In genomic region chr13:24965130-24965845, GRCm38 (mm10) we compare ENCODE assay signal across 7 mouse cellular contexts. TPM values are rescaled to one million over a fixed set of nuclear protein-coding genes. Genes with fewer than 3 reads are reported as not detected.
A peak's percentile ranks its signal among the peaks of the same experiment; 100 is the strongest.
DNase-seq lines count a peak whose midpoint lies in the region; ATAC-seq and TF ChIP-seq lines count a peak whose summit lies in the region.

No protein-coding gene starts in this region.

- no peaks in the 10 kb centered on the region for H3K27me3 ChIP-seq in thymus, adult 2 months (ENCODE audit: control insufficient read depth, insufficient read depth, low read length)
- no peaks in the 10 kb centered on the region for H3K27me3 ChIP-seq in embryonic facial prominence, embryonic 11.5 days (ENCODE audit: control insufficient read depth, insufficient read depth, low read length)
- H3K27me3 ChIP-seq in intestine, embryonic 14.5 days (replicated peaks; ENCODE audit: control insufficient read depth, insufficient read depth, low read length): no peaks in the 10 kb centered on the region
- H3K27me3 ChIP-seq in midbrain, embryonic 16.5 days (ENCODE audit: control insufficient read depth, insufficient read depth, low read depth, low read length): no peaks in the 10 kb centered on the region

- H3K4me1 ChIP-seq in thymus, adult 2 months (replicated peaks; ENCODE audit: control insufficient read depth, insufficient read depth, low read length): peaks cover 6% of the 10 kb centered on the region
- no peaks in the 10 kb centered on the region for H3K4me1 ChIP-seq in embryonic facial prominence, embryonic 11.5 days (ENCODE audit: control insufficient read depth, insufficient read depth, low read length)
- H3K4me1 ChIP-seq in intestine, embryonic 14.5 days (replicated peaks; ENCODE audit: control insufficient read depth, insufficient read depth, low read length): 0 out of 2 replicates have a peak, but pooled peaks cover 4% of the 10 kb centered on the region
- H3K4me1 ChIP-seq in midbrain, embryonic 16.5 days (ENCODE audit: control insufficient read depth, insufficient read depth, low read length): peaks cover 4% of the 10 kb centered on the region; the same call in 1 of the 2 replicates

- no peak overlapping the region for H3K27ac ChIP-seq in thymus, adult 2 months (ENCODE audit: control insufficient read depth, insufficient read depth, low read length)
- H3K27ac ChIP-seq in embryonic facial prominence, embryonic 11.5 days (replicated peaks; ENCODE audit: low read depth, low read length): no peak overlapping the region
- no peak overlapping the region for H3K27ac ChIP-seq in intestine, embryonic 14.5 days (ENCODE audit: low read depth)
- peak overlapping the region; percentile 53; the same call in 1 of the 2 replicates for H3K27ac ChIP-seq in midbrain, embryonic 16.5 days (ENCODE audit: low read length)

- H3K4me3 ChIP-seq in thymus, adult 2 months (ENCODE audit: control insufficient read depth, insufficient read depth, low read length): peak overlapping the region; percentile 45
- H3K4me3 ChIP-seq in embryonic facial prominence, embryonic 11.5 days (ENCODE audit: low read depth, low read length): no peak overlapping the region; the same call in 1 of the 2 replicates
- H3K4me3 ChIP-seq in intestine, embryonic 14.5 days (ENCODE audit: low read depth, low read length): peak overlapping the region; percentile 30
- peak overlapping the region; percentile 33 for H3K4me3 ChIP-seq in midbrain, embryonic 16.5 days (ENCODE audit: low read depth, low read length)

- TF ChIP-seq CTCF in thymus, adult 2 months (IDR thresholded peaks at IDR 0.05; ENCODE audit: borderline replicate concordance, control insufficient read depth, extremely low read depth, insufficient read depth, low read length, poor library complexity): no peak

- peak; percentile 12 for DNase-seq in thymus, adult 2 months
- DNase-seq in thymus, postnatal 10 days (ENCODE audit: low spot score in 2 of 2): no peak
- DNase-seq in embryonic facial prominence, embryonic 11.5 days (ENCODE audit: low spot score): peak; percentile 41
- no peak for DNase-seq in intestine, embryonic 14.5 days (ENCODE audit: low spot score)
- no peak for DNase-seq in layer of hippocampus, adult 18-20 months (ENCODE audit: low spot score in 2 of 2)
- no peak for DNase-seq in layer of hippocampus, postnatal 14 days (ENCODE audit: low spot score in 2 of 2)

- peak overlapping the region; percentile 39 for H3K4me2 ChIP-seq in embryonic facial prominence, embryonic 11.5 days (ENCODE audit: low read depth, low read length)
- peak overlapping the region; percentile 48 for H3K4me2 ChIP-seq in intestine, embryonic 14.5 days (ENCODE audit: low read length)
- H3K4me2 ChIP-seq in midbrain, embryonic 16.5 days (ENCODE audit: low read length): peak overlapping the region; percentile 52

- ATAC-seq in embryonic facial prominence, embryonic 11.5 days (replicated peaks; ENCODE audit: insufficient number of reproducible peaks, low FRiP score, low TSS enrichment, low read depth): no peak
- peak; percentile 79; the same call in 1 of the 2 replicates for ATAC-seq in intestine, embryonic 14.5 days (replicated peaks; ENCODE audit: low FRiP score, low TSS enrichment, low read depth)
- peak; percentile 66 for ATAC-seq in midbrain, embryonic 16.5 days

- TF ChIP-seq POLR2A in thymus, adult 2 months (IDR thresholded peaks at IDR 0.05; ENCODE audit: control insufficient read depth, extremely low read depth, insufficient read depth, low read length, poor library complexity): no peak

- no peak overlapping the region; the same call in 1 of the 2 replicates for H3K9ac ChIP-seq in embryonic facial prominence, embryonic 11.5 days (replicated peaks; ENCODE audit: low read length)
- H3K9ac ChIP-seq in intestine, embryonic 14.5 days (ENCODE audit: low read length): peak overlapping the region; percentile 30
- peak overlapping the region; percentile 35 for H3K9ac ChIP-seq in midbrain, embryonic 16.5 days (ENCODE audit: low read depth, low read length)

- H3K9me3 ChIP-seq in embryonic facial prominence, embryonic 11.5 days (replicated peaks; ENCODE audit: control insufficient read depth, low read length): no peaks in the 10 kb centered on the region
- H3K9me3 ChIP-seq in intestine, embryonic 14.5 days (ENCODE audit: control insufficient read depth, low read length): no peaks in the 10 kb centered on the region
- no peaks in the 10 kb centered on the region for H3K9me3 ChIP-seq in midbrain, embryonic 16.5 days (replicated peaks; ENCODE audit: control insufficient read depth, low read length, poor library complexity, severe bottlenecking)

- H3K36me3 ChIP-seq in thymus, adult 2 months (ENCODE audit: control insufficient read depth, insufficient read depth, low read length): no peaks in the 10 kb centered on the region
- H3K36me3 ChIP-seq in embryonic facial prominence, embryonic 11.5 days (replicated peaks; ENCODE audit: control insufficient read depth, insufficient read depth, low read depth, low read length): no peaks in the 10 kb centered on the region
- no peaks in the 10 kb centered on the region for H3K36me3 ChIP-seq in intestine, embryonic 14.5 days (ENCODE audit: control insufficient read depth, insufficient read depth, low read length)
- no peaks in the 10 kb centered on the region for H3K36me3 ChIP-seq in midbrain, embryonic 16.5 days (ENCODE audit: control insufficient read depth, insufficient read depth, low read length)

- 12% methylated on average over 15 of the region's 15 CpGs for WGBS in thymus, adult 2 months
- 19% methylated on average over 15 of the region's 15 CpGs for WGBS in embryonic facial prominence, embryonic 11.5 days
- whole genome bisulfite sequencing in intestine, embryonic 14.5 days: 19% methylated on average over 15 of the region's 15 CpGs
- 21% methylated on average over 15 of the region's 15 CpGs for WGBS in midbrain, embryonic 16.5 days

RNA-seq across cellular contexts. Expression of gene Gpld1, which starts 22.3 kb away (rescaled TPM):
- 0.47 and 1.0 TPM in 2 replicates for polyA plus RNA-seq in thymus, adult 2 months (2012; rRNA removed)
- polyA plus RNA-seq in embryonic facial prominence, embryonic 11.5 days (2014; fragmentation: Nextera tagmentation; extraction: Ambion mirVana): 0.49 and 0.57 TPM in 2 replicates
- 2.5 and 3.0 TPM in 2 replicates for polyA plus RNA-seq in intestine, embryonic 14.5 days (2014; fragmentation: Nextera tagmentation; extraction: Ambion mirVana)
- polyA plus RNA-seq in midbrain, embryonic 16.5 days (2015; fragmentation: Nextera tagmentation; extraction: Ambion mirVana): 2.8 and 3.5 TPM in 2 replicates
- 10 to 100 TPM; 22.1 to 24.3 TPM for total RNA-seq in layer of hippocampus, adult 18-20 months (2021)
- 10 to 100 TPM; 12.6 to 14.1 TPM for total RNA-seq in layer of hippocampus, postnatal 14 days (2021)

RNA-seq across cellular contexts. Expression of gene Aldh5a1, which starts 27.8 kb away (rescaled TPM):
- polyA plus RNA-seq in thymus, adult 2 months (2012; rRNA removed): 1.3 and 1.4 TPM in 2 replicates
- 7.5 and 7.8 TPM in 2 replicates for polyA plus RNA-seq in embryonic facial prominence, embryonic 11.5 days (2014; fragmentation: Nextera tagmentation; extraction: Ambion mirVana)
- polyA plus RNA-seq in intestine, embryonic 14.5 days (2014; fragmentation: Nextera tagmentation; extraction: Ambion mirVana): 10.3 and 11.5 TPM in 2 replicates
- 12.8 and 14.0 TPM in 2 replicates for polyA plus RNA-seq in midbrain, embryonic 16.5 days (2015; fragmentation: Nextera tagmentation; extraction: Ambion mirVana)
- 10 to 100 TPM; 62.0 to 68.8 TPM for total RNA-seq in layer of hippocampus, adult 18-20 months (2021)
- total RNA-seq in layer of hippocampus, postnatal 14 days (2021): 10 to 100 TPM; 69.4 to 71.2 TPM

RNA-seq across cellular contexts. Expression of gene Mrs2, which starts 54.9 kb away (rescaled TPM):
- polyA plus RNA-seq in thymus, adult 2 months (2012; rRNA removed): 39.1 and 47.1 TPM in 2 replicates
- polyA plus RNA-seq in embryonic facial prominence, embryonic 11.5 days (2014; fragmentation: Nextera tagmentation; extraction: Ambion mirVana): 23.5 and 29.2 TPM in 2 replicates
- 19.1 and 23.3 TPM in 2 replicates for polyA plus RNA-seq in intestine, embryonic 14.5 days (2014; fragmentation: Nextera tagmentation; extraction: Ambion mirVana)
- polyA plus RNA-seq in midbrain, embryonic 16.5 days (2015; fragmentation: Nextera tagmentation; extraction: Ambion mirVana): 14.9 and 19.3 TPM in 2 replicates
- 10 to 100 TPM; 55.0 to 61.9 TPM for total RNA-seq in layer of hippocampus, adult 18-20 months (2021)
- total RNA-seq in layer of hippocampus, postnatal 14 days (2021): 10 to 100 TPM; 60.4 to 62.1 TPM

Comparison
In these comparisons a context has a peak if more than half of its experiments do, and no peak if none do; other contexts are left out.
1. DNase-seq: peak in thymus, adult 2 months (single experiment) and embryonic facial prominence, embryonic 11.5 days (single experiment); none in thymus, postnatal 10 days (0 of 2), intestine, embryonic 14.5 days (single experiment), layer of hippocampus, adult 18-20 months (0 of 2) and layer of hippocampus, postnatal 14 days (0 of 2).
2. Peak in every context shown above with its lines, with median percentiles within 50 percentile points of each other: H3K4me2 ChIP-seq.